Mouse (Mus musculus): ENCODE measurements around the gene Rps7.

The Rps7 gene

DNA sequence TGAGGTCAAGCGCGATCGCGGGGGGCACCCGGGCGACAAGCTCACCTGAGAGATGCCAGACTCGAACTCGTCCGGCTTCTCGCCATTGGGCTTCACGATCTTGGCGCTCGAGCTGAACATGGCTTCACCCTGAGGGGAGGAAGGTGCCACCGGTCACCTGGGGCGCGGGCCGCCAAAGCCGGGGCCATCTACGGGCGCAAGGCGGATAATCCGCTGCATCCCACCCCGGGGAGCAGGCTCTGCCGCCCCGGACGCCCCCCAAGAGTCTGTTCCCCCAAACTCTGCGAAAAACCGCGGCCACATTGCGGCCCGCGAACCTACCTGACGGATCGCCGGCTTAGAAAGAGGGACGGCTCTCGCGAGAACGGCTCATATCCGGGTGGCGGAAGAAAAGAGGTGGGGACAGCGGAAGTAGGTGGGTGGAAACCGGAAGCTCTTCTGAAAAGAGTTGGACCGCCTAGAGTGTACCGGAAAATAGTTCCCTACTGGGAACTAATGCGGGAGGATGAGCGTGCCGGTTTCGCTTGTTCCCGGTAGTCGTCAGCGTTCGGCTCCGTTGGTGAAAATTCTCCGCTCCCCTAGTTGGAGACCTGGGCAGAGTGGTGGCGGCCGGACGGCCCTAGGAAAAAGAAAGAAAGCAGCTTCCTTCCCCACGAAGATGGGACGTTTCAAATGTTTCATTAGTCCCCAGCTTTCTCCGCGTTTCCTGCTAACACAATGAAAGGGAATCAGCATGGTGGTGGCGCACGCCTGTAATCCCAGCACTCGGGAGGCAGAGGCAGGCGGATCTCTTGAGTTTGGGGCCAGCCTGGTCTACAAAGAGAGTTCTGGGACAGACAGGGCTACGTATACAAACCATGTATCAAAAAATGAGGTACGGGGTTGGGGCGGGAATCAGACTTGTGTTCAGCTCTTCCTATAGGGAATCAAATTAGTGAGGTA lies at the start of gene Rps7:
Gene Rps7 (minus strand): TSS at position 419 of the 942 bp plus-strand sequence.
- DNase-seq (ENCODE audit: low spot score): peak; percentile 80

DNA sequence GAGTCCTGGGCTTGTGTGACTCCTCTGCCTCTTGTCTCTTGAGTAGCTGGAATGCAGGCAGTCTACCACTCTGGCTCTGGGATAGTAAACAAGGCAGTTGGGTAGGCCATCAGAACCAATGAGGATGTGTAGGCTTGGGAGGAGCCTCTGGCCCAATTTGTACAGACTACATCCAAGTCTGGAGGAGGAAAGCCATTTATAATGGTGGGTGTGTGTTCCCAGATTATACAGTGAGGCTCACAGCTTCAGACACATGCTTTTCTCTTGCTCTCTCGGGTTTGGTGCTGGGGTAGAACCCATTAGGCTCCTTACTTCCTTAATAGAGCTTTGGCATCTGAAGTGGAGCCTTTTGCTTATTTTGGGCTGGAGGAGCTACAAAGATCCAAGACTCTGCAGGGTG lies 48.9 kb upstream of the Rps7 start:
- no peak for DNase-seq (ENCODE audit: low spot score)

- no peak for DNase-seq (ENCODE audit: low spot score)
Observed at GRCm38 (mm10) chr12:28675925-28676209, 40.1 kb upstream of the Rps7 start.

DNA sequence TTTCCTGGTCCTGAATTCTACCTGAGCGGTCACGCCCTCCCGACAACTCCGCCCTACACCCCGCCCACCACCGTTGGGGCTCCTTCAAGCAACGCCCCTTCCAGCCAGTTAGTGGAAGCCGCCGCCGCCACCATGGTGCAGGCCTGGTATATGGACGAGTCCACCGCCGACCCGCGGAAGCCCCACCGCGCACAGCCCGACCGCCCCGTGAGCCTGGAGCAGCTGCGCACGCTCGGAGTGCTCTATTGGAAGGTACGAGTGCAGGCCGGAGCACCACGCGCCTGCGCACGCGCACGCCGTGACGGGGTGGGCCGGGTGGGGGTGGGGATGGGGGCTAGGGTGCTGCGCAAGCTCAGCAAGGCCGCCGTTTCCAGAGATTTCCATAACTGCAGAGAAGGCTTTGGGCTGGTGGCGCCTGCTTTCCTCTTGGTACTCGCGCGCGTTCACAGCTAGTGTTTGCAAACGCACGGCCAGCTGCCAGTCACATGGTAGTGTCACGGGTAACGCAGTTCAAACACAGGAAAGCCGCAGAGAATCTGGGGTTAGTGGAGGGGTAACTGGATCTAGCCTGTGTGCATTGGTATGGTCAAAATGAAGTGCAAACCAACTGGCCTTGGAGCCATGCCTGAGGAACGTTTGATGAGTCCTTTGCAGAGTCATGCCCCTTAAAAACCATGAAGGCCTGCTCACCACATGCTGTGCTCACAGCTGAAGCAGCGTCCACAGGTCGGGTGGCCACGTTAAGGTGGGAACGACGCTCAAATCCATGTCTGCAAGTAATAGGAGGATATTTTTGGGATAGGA lies 39.6 kb upstream of the Rps7 start, which contains the start of gene Adi1:
Gene Adi1 (plus strand): TSS at position 111 of the 804 bp plus-strand sequence.
- peak; percentile 61 for DNase-seq (ENCODE audit: low spot score)

GRCm38 (mm10) chr12:28674038-28674720 lies 38.4 kb upstream of the Rps7 start:
- DNase-seq (ENCODE audit: low spot score): no peak

- no peak for DNase-seq (ENCODE audit: low spot score)
Observed at GRCm38 (mm10) chr12:28667287-28667686, 31.5 kb upstream of the Rps7 start.

- no peak for DNase-seq (ENCODE audit: low spot score)
Observed at GRCm38 (mm10) chr12:28666734-28667133, 31.0 kb upstream of the Rps7 start.

DNA sequence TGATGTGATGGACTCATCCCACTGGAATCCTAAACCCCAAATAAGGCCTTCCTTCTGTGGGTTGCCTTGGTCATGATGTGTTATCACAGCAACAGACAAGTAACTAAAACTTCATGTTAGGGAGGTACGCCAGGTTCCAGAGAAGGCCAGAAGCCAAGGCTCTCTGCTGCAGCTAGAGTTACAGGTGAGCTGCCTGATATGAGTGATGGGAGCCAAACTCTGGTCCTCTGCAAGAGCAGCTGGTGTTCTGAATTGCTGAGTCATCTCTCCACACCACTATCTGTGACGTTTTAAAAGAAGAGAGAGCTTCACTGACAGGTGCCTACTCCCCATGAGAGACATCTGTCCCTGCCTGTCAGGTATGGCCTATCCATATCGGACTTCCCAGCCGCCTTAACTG lies 26.9 kb upstream of the Rps7 start:
- no peak for DNase-seq (ENCODE audit: low spot score)

DNA sequence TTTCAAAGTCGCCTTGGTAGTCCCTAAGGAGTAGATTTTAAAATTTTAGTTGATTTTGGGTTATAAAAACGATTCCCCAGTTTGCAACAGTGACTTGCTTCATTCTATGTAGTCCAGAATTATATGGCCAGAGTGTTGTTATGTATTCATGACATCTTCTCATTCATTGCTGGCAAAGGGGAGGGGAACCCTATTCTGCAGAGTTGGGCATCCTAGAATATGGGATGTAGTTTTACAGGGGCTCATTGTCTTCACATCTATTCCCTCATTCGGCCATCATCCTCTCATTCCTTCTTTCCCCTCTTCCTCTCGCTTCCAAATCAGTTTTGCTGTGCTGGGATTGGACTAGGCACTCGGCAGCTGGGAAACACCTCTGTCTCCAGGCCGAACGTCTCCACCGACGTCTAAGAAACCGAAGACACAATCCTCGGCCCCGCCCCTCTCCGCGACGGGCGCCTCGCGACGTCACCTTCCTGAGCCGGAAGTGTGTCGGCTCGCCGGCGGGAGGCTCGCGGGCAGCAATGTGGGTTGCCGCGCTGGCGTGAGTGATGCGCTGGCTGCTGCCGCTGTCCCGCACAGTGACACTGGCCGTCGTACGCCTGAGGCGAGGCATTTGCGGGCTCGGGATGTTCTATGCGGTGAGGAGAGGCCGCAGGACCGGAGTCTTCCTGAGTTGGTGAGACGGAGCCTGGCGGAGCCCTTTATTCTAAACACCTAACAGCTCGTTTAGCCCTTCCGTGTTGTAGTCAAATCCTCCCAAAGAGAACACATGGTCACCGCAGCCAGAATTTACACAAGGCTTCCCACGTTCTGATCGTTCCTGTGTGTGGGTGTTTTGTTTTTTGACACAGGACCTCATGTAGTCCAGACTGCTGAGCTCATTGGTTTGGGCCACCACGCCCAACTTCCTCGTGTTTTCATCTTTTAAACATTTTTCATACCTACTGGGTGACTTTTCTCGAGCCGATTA lies 13.7 kb upstream of the Rps7 start, which contains the start of gene Rnaseh1:
Gene Rnaseh1 (plus strand): TSS at position 462 of the 970 bp plus-strand sequence.
- peak; percentile 75 for DNase-seq (ENCODE audit: low spot score)

DNA sequence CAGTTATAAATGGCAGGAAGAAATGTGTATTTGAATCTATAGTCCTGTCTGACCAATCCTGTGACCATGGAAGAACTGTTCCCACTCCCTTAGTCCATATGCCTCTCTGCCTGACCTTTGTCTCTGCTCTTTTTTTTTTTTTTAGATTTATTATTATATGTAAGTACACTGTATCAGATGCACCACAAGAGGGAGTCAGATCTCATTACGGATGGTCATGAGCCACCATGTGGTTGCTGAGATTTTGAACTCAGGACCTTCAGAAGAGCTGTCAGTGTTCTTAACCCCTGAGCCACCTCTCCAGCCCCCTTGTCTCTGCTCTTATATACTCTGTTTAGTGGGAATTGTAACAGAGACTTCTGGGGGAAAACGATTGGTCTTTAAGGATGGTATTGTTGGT lies 3.0 kb upstream of the Rps7 start:
- DNase-seq (ENCODE audit: low spot score): no peak

- no peak for DNase-seq (ENCODE audit: low spot score)
Observed at GRCm38 (mm10) chr12:28636543-28636942, 790 bp upstream of the Rps7 start.

DNA sequence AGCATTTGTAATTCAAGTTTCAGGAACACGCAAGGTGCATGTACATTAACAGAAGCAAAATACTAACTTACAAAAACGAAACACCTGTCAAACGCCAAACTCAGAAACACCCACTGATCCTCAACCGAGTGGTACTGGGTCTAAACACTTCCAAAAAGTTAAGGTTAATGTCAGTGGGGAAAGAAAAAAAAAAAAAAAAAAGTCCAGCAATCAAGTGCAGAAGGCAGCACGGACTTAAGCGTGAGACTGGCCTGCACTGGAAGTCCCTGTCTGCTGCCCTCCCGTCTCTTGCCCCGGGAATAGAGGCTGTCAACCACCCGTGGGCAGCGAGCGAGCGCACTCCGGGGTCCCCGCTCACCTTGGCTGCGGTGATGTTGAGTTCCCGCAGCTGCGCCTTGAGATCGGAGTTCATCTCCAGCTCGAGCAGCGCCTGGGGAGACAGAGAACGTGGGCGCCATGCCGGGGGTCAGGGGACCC lies 657 bp downstream of the Rps7 start:
- no peak for DNase-seq (ENCODE audit: low spot score)

- no peak for DNase-seq (ENCODE audit: low spot score)
Observed at GRCm38 (mm10) chr12:28628436-28628835, 7.3 kb downstream of the Rps7 start.

DNA sequence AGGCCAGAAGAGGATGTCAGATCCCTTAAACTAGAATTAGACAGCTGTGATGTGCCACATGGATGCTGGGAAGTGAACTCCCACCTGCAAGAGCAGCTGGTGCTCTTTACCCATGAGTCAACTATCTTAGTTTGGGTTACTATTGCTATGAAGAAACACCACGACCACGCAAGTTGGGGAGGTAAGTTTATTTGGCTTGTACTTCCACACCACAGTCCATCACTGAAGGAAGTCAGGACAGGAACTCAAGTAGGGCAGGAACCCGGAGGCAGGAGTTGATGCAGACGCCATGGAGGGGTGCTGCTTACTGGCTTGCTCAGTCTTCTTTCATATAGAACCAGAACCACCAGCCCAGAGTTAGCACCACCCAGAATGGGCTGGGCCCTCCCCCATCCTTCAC lies 8.7 kb downstream of the Rps7 start:
- DNase-seq (ENCODE audit: low spot score): no peak

GRCm38 (mm10) chr12:28625407-28625806 lies 10.3 kb downstream of the Rps7 start:
- no peak for DNase-seq (ENCODE audit: low spot score)

GRCm38 (mm10) chr12:28624251-28624650 lies 11.5 kb downstream of the Rps7 start:
- DNase-seq (ENCODE audit: low spot score): no peak

DNA sequence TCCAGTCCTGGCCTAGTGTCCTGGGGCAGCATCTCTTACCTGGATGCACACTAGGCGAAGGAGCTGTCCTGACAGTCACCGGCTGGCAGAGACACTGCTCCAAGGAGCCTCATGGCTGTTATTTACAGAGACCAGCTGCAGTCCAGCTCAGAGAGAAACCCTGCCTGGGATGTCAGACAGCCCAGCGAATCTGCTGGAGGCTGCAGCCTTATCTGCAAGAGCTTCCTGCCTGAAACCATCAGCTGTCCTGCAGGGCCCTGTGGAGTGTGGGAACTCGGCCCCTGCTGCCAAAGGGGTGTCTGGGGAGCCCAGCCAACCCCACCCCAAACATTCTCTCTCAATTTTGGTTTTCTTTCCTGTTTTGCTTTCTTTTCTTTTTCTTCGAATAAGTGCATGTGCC lies 12.6 kb downstream of the Rps7 start, which contains the start of gene Colec11:
Gene Colec11 (minus strand): TSS at position 183 of the 400 bp plus-strand sequence.
- no peak for DNase-seq (ENCODE audit: low spot score)

DNA sequence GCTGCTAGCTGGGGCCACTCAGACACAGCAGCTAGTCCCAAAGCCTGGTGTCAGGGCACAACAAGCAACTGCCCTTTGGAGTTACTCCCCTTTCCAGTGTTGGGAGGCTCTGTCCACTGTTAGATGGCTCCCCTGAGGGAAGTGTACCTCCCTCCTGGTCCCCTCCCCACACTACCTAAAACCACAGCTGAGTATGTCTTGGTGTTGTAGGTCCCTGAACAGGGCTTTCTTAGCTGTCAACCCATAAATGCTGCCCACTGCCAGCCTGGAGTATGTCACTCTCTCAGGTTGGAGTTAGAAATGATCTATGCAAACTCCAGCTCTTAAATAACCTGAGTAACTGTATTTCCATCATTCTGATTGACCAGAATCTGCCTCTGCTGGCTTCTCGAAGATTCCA lies 13.1 kb downstream of the Rps7 start:
- DNase-seq (ENCODE audit: low spot score): no peak

- no peak for DNase-seq (ENCODE audit: low spot score)
Observed at GRCm38 (mm10) chr12:28622167-28622532, 13.6 kb downstream of the Rps7 start.

- DNase-seq (ENCODE audit: low spot score): no peak
Observed at GRCm38 (mm10) chr12:28621451-28622166, 14.1 kb downstream of the Rps7 start.

Data from layer of hippocampus, adult 9-10 months (tissue).